Mouse (Mus musculus) hindbrain, postnatal 0 days (tissue): ENCODE data around the gene Ckap2l. TPM values are rescaled to one million over a fixed set of nuclear protein-coding genes. Genes with fewer than 3 reads are reported as not detected.
A peak's percentile ranks its signal among the peaks of the same experiment; 100 is the strongest.

Experiments used
- ATAC-seq: fragments of 200-750 bp; cut with Nextera tagmentation; 2 replicates; pipeline ENCODE4 v1.8.0; 2017; ENCODE audit warnings: mild to moderate bottlenecking, moderate TSS enrichment, moderate library complexity
- DNase-seq: peaks from one replicate; pipeline ENCODE4 v3.0.0-alpha.2; 2015; ENCODE audit warnings: low spot score
- H3K27ac ChIP-seq: fragments of 300-500 bp; sonication (generic); 2 replicates; pipeline ENCODE4 v1.5.1; 2014; ENCODE audit warnings: mild to moderate bottlenecking
- H3K27me3 ChIP-seq: fragments of 300-500 bp; sonication (generic); 2 replicates; pipeline ENCODE4 v1.6.1; 2014; ENCODE audit warnings: low read length, mixed read lengths; ENCODE audit not compliant: insufficient read depth
- H3K36me3 ChIP-seq: fragments of 300-500 bp; sonication (generic); 2 replicates; pipeline ENCODE4 v1.6.1; 2014; ENCODE audit warnings: low read length, mixed read lengths; ENCODE audit not compliant: insufficient read depth
- H3K4me1 ChIP-seq: fragments of 300-500 bp; sonication (generic); 2 replicates; pipeline ENCODE4 v1.6.1; 2014; ENCODE audit warnings: antibody characterized with exemption, low read length, mixed read lengths; ENCODE audit not compliant: insufficient read depth
- H3K4me2 ChIP-seq: fragments of 300-500 bp; sonication (generic); 2 replicates; pipeline ENCODE4 v1.6.1; 2014; ENCODE audit warnings: low read depth, mild to moderate bottlenecking, low read length, moderate library complexity, mixed read lengths
- H3K4me3 ChIP-seq: fragments of 300-500 bp; sonication (generic); 2 replicates; pipeline ENCODE4 v1.5.1; 2014; ENCODE audit warnings: low read length
- H3K9ac ChIP-seq: fragments of 300-500 bp; sonication (generic); replicated peaks from 2 replicates; pipeline ENCODE4 v1.6.1; 2014; ENCODE audit warnings: mild to moderate bottlenecking, low read length, moderate library complexity, mixed read lengths
- H3K9me3 ChIP-seq: fragments of 300-500 bp; sonication (generic); 2 replicates; pipeline ENCODE4 v1.6.1; 2016; ENCODE audit warnings: low read length, mixed read lengths
- CTCF ChIP-seq: IDR thresholded peaks from 2 replicates; pipeline ENCODE4 v1.5.1; 2016; ENCODE audit warnings: antibody characterized with exemption, control low read depth, low read depth
- WGBS: fragments of 180-500 bp; shearing (Covaris S2); extraction: QIAGEN DNeasy Blood & Tissue Kit; methylation state at CpG from one replicate; pipeline ENCODE4 v1.1.7; 2014; 5-methylcytosine and 5-hydroxymethylcytosine counted together
- polyA plus RNA-seq: library from polyadenylated mRNA; unstranded; fragments of >200 nt; fragmentation: Nextera tagmentation; extraction: Ambion mirVana; gene quantifications from 2 replicates; pipeline ENCODE4 v1.2.1, GENCODE M21; 2015
- total RNA-seq: library from RNA; depleted of rRNA; stranded (reverse); fragments of >200 nt; gene quantifications from 2 replicates; pipeline ENCODE4 v1.2.3, GENCODE M21; 2014

Ckap2l gene
- total and polyA plus RNA-seq, 2 experiments from 2014 or later = 8.9 to 9.7 TPM

DNA sequence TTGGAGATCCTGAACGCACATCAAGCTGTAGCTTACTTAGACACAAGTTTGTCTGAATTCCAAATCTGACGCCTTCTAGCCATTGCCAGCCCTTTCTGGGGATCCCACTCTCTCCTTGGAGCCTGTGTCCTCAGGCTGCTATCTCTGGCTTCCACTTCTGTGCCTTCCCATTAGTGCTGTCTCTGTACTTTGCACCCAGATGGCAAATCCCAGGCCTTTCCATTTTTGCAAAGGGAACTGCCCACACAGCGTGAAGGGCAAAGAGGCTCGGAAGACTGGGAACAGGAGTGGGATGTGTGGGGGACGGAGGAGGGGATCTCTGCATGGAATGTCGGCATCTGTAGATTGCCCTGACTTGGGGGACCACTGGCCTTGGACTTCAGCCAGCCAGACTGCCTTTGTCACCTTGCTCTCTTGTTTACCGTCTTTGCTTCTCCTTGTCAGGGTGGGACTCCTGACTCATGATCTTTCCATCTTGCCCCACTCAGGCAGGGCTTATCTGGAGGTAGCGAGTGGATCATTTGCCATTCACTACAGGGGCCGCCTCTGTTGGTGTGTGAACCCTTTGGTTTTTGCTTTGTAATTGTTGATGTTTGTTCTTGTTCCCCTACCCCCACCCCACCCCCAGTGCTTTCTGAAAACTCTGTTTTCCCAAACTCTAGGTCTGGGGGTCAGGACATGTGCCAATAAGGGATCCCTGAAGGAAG lies 56.1 kb downstream of the Ckap2l start:
- no peaks in the 10 kb centered on the region for H3K27me3 ChIP-seq
- no peak overlapping the region for H3K4me2 ChIP-seq
- H3K36me3 ChIP-seq = no peaks in the 10 kb centered on the region
- no peaks in the 10 kb centered on the region for H3K9me3 ChIP-seq
- no peak for TF ChIP-seq CTCF
- no peak overlapping the region for H3K9ac ChIP-seq
- H3K4me1 ChIP-seq = no peaks in the 10 kb centered on the region
- H3K27ac ChIP-seq = no peak overlapping the region
- ATAC-seq (no peak), DNase-seq (no peak)
- H3K4me3 ChIP-seq = no peak overlapping the region
- 56% methylated on average over 9 of the region's 9 CpGs for WGBS

DNA sequence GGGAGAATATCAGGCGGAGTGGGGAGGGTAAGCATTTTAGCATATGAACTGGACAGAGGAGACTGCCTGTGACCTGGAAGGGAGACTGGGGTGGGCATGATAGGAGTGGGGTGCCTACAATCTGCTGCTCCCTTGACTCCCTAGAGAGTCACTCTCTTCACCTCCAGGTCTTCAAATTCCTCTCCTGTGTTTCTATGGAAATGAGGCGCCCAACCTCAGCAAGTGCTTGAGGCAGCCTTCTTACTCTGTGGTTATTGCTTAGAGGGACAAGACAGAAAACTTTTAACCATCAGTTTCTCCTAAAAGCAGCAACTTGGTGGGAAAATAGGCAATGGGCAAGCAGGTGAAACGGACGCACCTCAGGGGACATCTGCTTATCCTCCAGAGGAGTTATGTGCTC lies 60.5 kb downstream of the Ckap2l start:
- Histone ChIP-seq H3K27me3 (no peaks in the 10 kb centered on the region), H3K4me2 (no peak overlapping the region), H3K4me3 (no peak overlapping the region), H3K27ac (no peak overlapping the region), H3K36me3 (no peaks in the 10 kb centered on the region), H3K9ac (no peak overlapping the region), H3K4me1 (peaks cover 3% of the 10 kb centered on the region; the same call in 1 of the 2 replicates), H3K9me3 (no peaks in the 10 kb centered on the region)
- no peak for TF ChIP-seq CTCF
- no peak for ATAC-seq
- WGBS = 75% methylated on average over 4 of the region's 4 CpGs
- DNase-seq = no peak

GRCm38 (mm10) chr2:129234731-129235130 lies 62.3 kb downstream of the Ckap2l start:
- Histone ChIP-seq H3K9ac (no peak overlapping the region), H3K36me3 (no peaks in the 10 kb centered on the region), H3K4me3 (no peak overlapping the region), H3K9me3 (no peaks in the 10 kb centered on the region), H3K27me3 (no peaks in the 10 kb centered on the region), H3K4me2 (no peak overlapping the region), H3K4me1 (peaks cover 3% of the 10 kb centered on the region; the same call in 1 of the 2 replicates), H3K27ac (no peak overlapping the region)
- no peak for TF ChIP-seq CTCF
- DNase-seq (no peak), ATAC-seq (no peak)
- 93% methylated on average over 2 of the region's 2 CpGs for WGBS

- DNase-seq = no peak
- no peak overlapping the region for H3K27ac ChIP-seq
- H3K9me3 ChIP-seq = no peaks in the 10 kb centered on the region
- no peak for TF ChIP-seq CTCF
- no peak overlapping the region for H3K4me3 ChIP-seq
- peaks cover 3% of the 10 kb centered on the region; the same call in 1 of the 2 replicates for H3K4me1 ChIP-seq
- no peaks in the 10 kb centered on the region for H3K27me3 ChIP-seq
- no peak overlapping the region for H3K9ac ChIP-seq
- no peak overlapping the region for H3K4me2 ChIP-seq
- no peak for ATAC-seq
- H3K36me3 ChIP-seq = no peaks in the 10 kb centered on the region
- WGBS = 51% methylated on average over 9 of the region's 9 CpGs
These were observed 63.1 kb downstream of the Ckap2l start for GRCm38 (mm10) chr2:129233803-129234477.

DNA sequence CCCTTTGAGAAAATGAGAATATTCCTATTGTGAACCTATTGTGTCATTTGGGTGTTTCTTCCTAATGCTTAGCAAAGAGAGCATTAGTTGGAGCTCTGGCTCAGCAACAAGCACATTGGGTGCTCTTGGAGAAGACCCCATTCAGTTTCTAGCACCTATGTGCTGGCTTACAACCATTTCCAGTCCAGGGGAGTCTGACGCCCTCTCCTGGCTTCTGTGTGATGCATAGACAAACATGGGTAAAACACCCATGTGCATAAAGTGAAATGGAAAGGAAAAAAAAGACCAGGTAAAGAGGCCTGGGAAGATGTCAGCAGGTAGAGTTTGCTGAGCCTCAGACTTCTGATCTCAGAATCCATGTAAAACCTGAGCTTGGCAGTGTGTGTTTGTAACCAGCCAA lies 63.8 kb downstream of the Ckap2l start:
- Histone ChIP-seq H3K27me3 (no peaks in the 10 kb centered on the region), H3K4me3 (no peak overlapping the region), H3K4me2 (no peak overlapping the region), H3K4me1 (peaks cover 3% of the 10 kb centered on the region; the same call in 1 of the 2 replicates), H3K36me3 (no peaks in the 10 kb centered on the region), H3K9ac (no peak overlapping the region), H3K27ac (no peak overlapping the region), H3K9me3 (no peaks in the 10 kb centered on the region)
- no peak for DNase-seq
- WGBS = 82% methylated on average over 1 of the region's 1 CpGs
- no peak for ATAC-seq
- TF ChIP-seq CTCF = no peak

DNA sequence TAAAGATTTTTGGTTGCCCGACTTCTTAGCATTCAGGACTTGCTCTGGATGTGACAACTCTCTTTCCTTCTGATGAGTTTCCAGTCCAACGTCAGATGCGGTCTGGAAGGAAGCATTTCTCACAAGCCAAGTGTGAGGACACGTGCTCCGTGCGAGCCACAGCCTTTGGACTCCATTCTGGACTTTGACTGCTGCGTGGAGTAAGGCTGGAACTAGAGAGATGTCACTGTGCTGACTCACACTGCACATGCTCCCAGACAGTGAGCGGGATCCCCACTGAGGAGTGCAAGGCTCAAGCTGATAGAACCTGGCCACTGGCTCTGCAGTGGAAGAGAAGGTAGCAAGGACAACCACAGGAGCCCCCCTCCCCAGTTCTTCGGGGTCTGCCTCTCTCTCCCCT lies 64.5 kb downstream of the Ckap2l start:
- ATAC-seq (no peak), DNase-seq (no peak)
- H3K27ac ChIP-seq = no peak overlapping the region
- H3K9ac ChIP-seq = no peak overlapping the region
- H3K4me1 ChIP-seq = peaks cover 3% of the 10 kb centered on the region; the same call in 1 of the 2 replicates
- no peak for TF ChIP-seq CTCF
- H3K27me3 ChIP-seq = no peaks in the 10 kb centered on the region
- 71% methylated on average over 9 of the region's 9 CpGs for WGBS
- H3K36me3 ChIP-seq = no peaks in the 10 kb centered on the region
- H3K4me3 ChIP-seq = no peak overlapping the region
- no peak overlapping the region for H3K4me2 ChIP-seq
- H3K9me3 ChIP-seq = no peaks in the 10 kb centered on the region

GRCm38 (mm10) chr2:129232023-129232422 lies 65.0 kb downstream of the Ckap2l start:
- Histone ChIP-seq H3K36me3 (no peaks in the 10 kb centered on the region), H3K4me2 (no peak overlapping the region), H3K9ac (no peak overlapping the region), H3K27me3 (no peaks in the 10 kb centered on the region), H3K9me3 (no peaks in the 10 kb centered on the region), H3K27ac (no peak overlapping the region), H3K4me3 (no peak overlapping the region), H3K4me1 (peaks cover 3% of the 10 kb centered on the region; the same call in 1 of the 2 replicates)
- WGBS = 51% methylated on average over 4 of the region's 4 CpGs
- no peak for ATAC-seq
- no peak for TF ChIP-seq CTCF
- peak; percentile 20 for DNase-seq
